Mouse (Mus musculus) heart, embryonic 12.5 days (tissue): Measurements from ENCODE around the gene Kcnk1. TPM values are rescaled to one million over a fixed set of nuclear protein-coding genes. Genes with fewer than 3 reads are reported as not detected.

Source experiments
- ATAC-seq: fragments of 200-750 bp; cut with Nextera tagmentation; 2 replicates; pipeline ENCODE4 v1.8.0; 2017; ENCODE audit warnings: moderate TSS enrichment, moderate library complexity; ENCODE audit not compliant: insufficient number of reproducible peaks, low FRiP score
- H3K27ac ChIP-seq: fragments of 300-500 bp; sonication (generic); 2 replicates; pipeline ENCODE4 v1.5.1; 2016; ENCODE audit warnings: mild to moderate bottlenecking, moderate library complexity; ENCODE audit not compliant: poor library complexity, severe bottlenecking
- H3K27me3 ChIP-seq: fragments of 300-500 bp; sonication (generic); replicated peaks from 2 replicates; pipeline ENCODE4 v1.6.1; 2016; ENCODE audit warnings: mild to moderate bottlenecking, moderate library complexity
- H3K36me3 ChIP-seq: fragments of 300-500 bp; sonication (generic); 2 replicates; pipeline ENCODE4 v1.6.1; 2016; ENCODE audit warnings: mild to moderate bottlenecking, moderate library complexity
- H3K4me1 ChIP-seq: fragments of 300-500 bp; sonication (generic); replicated peaks from 2 replicates; pipeline ENCODE4 v1.6.1; 2016; ENCODE audit warnings: mild to moderate bottlenecking
- H3K4me2 ChIP-seq: fragments of 300-500 bp; sonication (generic); 2 replicates; pipeline ENCODE4 v1.6.1; 2016; ENCODE audit warnings: mild to moderate bottlenecking, moderate library complexity
- H3K4me3 ChIP-seq: fragments of 300-500 bp; sonication (generic); 2 replicates; pipeline ENCODE4 v1.5.1; 2016; ENCODE audit warnings: mild to moderate bottlenecking
- H3K9ac ChIP-seq: fragments of 300-500 bp; sonication (generic); 2 replicates; pipeline ENCODE4 v1.6.1; 2016; ENCODE audit warnings: mild to moderate bottlenecking, moderate library complexity
- H3K9me3 ChIP-seq: fragments of 300-500 bp; sonication (generic); replicated peaks from 2 replicates; pipeline ENCODE4 v1.6.1; 2016; ENCODE audit warnings: mild to moderate bottlenecking, moderate library complexity
- WGBS: fragments of 180-500 bp; shearing (Covaris S2); methylation state at CpG from one replicate; pipeline ENCODE4 v1.1.7; 2016; 5-methylcytosine and 5-hydroxymethylcytosine counted together
- polyA plus RNA-seq: library from polyadenylated mRNA; unstranded; fragments of >200 nt; fragmentation: Nextera tagmentation; extraction: Ambion mirVana; gene quantifications from 2 replicates; pipeline ENCODE4 v1.2.1, GENCODE M21; 2016

The Kcnk1 gene
- polyA plus RNA-seq, 1 experiment from 2014 or later, result 2.6 TPM

DNA sequence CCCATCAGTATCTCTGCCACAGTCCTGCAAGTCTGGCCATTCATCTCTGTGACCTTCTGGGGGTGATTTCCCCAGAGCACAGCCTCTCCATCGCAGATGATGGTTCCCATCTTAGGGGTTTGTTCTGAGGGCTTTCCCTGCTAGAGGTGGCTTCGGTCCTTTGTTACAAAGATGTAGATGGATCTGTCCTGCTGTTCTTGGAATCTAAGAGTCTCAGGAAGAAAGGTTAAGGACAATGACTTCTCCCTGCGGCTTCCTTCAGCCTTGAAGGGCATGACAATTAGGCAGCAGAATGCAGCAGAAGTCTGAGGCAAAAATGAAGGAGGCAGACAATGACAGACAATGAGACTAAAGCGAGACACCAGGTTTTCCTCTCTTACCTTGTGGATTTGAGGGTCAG, 63.9 kb downstream of the Kcnk1 start:
- Histone ChIP-seq H3K9ac (no peak overlapping the region), H3K4me1 (no peaks in the 10 kb centered on the region), H3K9me3 (no peaks in the 10 kb centered on the region), H3K27me3 (no peaks in the 10 kb centered on the region), H3K4me2 (no peak overlapping the region), H3K4me3 (no peak overlapping the region), H3K36me3 (no peaks in the 10 kb centered on the region), H3K27ac (no peak overlapping the region)
- WGBS, result 75% methylated on average over 4 of the region's 4 CpGs
- ATAC-seq, result no peak

DNA sequence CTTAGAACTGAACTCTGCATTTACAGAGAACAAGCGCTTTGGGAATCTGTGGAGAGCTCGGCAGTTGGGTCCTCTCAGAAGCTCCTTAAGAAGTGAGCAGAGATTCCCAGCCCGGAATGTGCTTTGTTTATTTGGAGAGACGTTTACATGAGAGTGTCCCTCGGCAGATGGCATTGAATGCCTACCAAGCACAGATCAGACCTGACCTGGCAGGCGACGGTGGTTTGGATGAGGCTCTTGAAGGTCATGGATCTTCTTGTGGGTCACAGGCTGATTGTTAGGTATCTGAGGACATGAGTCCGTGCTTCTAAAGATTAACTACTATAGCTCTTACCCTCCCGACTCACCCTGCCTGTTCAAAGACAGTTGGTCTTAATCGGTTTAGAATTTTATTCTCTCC, 67.9 kb downstream of the Kcnk1 start:
- no peak overlapping the region for H3K9ac ChIP-seq
- H3K9me3 ChIP-seq, result no peaks in the 10 kb centered on the region
- H3K36me3 ChIP-seq, result no peaks in the 10 kb centered on the region
- no peaks in the 10 kb centered on the region for H3K4me1 ChIP-seq
- H3K4me2 ChIP-seq, result no peak overlapping the region
- WGBS, result 69% methylated on average over 10 of the region's 10 CpGs
- no peak overlapping the region for H3K4me3 ChIP-seq
- H3K27me3 ChIP-seq, result no peaks in the 10 kb centered on the region
- no peak for ATAC-seq
- no peak overlapping the region for H3K27ac ChIP-seq

DNA sequence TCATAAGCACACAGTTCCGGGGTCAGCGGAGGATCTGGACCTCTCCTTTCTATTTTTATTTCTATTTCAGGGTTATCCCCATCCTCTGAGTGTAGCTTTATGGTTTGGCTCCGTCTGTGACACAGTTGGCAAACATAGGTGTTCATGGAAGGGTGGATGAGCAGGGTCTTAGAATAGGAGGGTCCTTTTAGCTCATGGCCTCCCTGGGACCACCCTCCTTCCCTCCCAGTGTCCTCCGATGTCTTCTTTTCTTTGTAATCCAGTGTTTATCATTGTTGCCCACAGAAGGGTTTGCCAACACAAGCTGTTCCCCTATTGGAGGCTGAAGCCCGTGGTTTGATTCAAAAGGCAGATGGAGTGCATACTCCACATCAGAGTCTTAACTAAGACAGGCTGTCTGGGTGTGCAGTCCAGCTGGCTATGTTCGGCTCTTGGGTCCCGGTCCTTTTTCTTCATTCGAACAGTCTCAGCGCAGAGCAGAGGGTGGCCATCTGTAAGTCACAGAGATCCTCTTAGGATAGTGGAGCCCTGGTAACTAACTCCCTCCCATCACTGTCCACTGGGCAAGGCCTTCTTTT, 69.0 kb downstream of the Kcnk1 start:
- Histone ChIP-seq H3K27ac (no peak overlapping the region), H3K4me1 (no peaks in the 10 kb centered on the region), H3K36me3 (no peaks in the 10 kb centered on the region), H3K4me2 (no peak overlapping the region), H3K9ac (no peak overlapping the region), H3K4me3 (no peak overlapping the region), H3K27me3 (no peaks in the 10 kb centered on the region), H3K9me3 (no peaks in the 10 kb centered on the region)
- 78% methylated on average over 9 of the region's 9 CpGs for WGBS
- ATAC-seq, result no peak

DNA sequence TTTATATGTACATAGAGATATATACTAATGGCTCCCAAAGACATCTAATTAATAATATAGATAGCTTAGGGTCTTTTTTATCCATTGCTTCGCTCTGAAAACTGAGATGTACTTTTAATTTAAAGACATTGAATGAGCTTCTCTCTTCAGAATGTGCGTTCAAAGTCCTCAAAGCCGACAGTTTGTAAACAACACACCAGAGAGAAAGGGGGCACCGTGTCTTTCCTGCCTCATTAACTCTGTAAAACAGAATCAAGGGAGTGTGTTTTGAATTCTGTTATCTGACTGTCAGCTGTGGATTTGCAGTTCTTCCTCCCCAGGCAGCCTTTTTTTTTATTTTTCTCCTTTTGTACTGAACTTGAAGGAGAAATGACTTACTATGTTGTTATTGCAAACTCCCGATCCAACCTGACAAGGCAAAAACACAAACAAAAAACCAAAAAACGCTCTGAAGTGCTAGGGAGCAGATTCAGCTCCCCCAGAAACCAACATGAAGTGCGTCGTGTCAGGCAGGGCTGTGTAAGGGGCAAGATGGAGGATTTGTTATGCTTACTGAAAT, 69.7 kb downstream of the Kcnk1 start:
- H3K4me2 ChIP-seq, result no peak overlapping the region
- no peak for ATAC-seq
- H3K9ac ChIP-seq, result no peak overlapping the region
- 62% methylated on average over 8 of the region's 8 CpGs for WGBS
- H3K4me3 ChIP-seq, result no peak overlapping the region
- H3K36me3 ChIP-seq, result no peaks in the 10 kb centered on the region
- H3K9me3 ChIP-seq, result no peaks in the 10 kb centered on the region
- H3K4me1 ChIP-seq, result no peaks in the 10 kb centered on the region
- H3K27me3 ChIP-seq, result no peaks in the 10 kb centered on the region
- H3K27ac ChIP-seq, result no peak overlapping the region

DNA sequence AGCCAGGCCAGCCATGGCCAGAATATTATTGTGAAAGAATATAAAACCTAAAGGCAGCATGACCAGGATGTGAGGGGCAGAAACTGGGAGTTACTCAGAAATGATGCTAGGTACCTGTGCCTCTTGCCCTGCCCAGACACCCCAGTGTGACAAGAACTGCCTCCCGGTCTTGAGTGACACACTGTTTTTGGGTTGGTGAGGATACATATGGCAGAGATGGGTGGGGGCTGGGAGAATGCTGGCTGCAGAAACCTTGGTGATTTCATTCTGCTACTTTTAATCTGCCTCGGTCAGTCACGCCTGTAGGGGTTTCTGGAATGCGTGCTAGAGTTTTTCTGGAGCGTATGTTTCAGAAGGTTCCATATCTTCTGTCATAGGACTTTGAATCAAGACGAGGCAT, 72.3 kb downstream of the Kcnk1 start:
- H3K36me3 ChIP-seq, result no peaks in the 10 kb centered on the region
- no peaks in the 10 kb centered on the region for H3K27me3 ChIP-seq
- H3K27ac ChIP-seq, result no peak overlapping the region
- ATAC-seq, result no peak
- H3K4me3 ChIP-seq, result no peak overlapping the region
- no peak overlapping the region for H3K4me2 ChIP-seq
- no peaks in the 10 kb centered on the region for H3K9me3 ChIP-seq
- 63% methylated on average over 6 of the region's 6 CpGs for WGBS
- no peak overlapping the region for H3K9ac ChIP-seq
- no peaks in the 10 kb centered on the region for H3K4me1 ChIP-seq

DNA sequence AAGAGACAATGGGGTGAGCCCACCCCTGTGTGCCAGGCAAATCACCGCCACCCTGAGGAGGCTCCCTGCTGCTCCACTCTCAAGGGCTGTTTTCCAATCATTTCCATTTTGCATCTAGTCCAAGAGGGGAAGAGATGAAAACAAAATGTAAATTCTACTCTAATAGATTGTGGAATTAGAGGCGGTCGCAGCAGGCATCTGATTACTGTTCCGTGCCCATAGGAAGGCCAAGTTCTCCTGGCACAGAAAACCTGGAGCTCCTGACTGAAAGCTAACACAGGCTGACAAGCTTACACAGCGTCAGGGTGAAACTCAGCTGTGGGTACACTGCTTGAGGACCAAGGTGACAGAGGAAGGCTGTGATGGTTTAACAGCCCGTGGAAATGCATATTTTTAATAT, 73.2 kb downstream of the Kcnk1 start:
- no peaks in the 10 kb centered on the region for H3K27me3 ChIP-seq
- no peak overlapping the region for H3K4me2 ChIP-seq
- no peak overlapping the region for H3K27ac ChIP-seq
- 83% methylated on average over 6 of the region's 6 CpGs for WGBS
- ATAC-seq, result no peak
- no peak overlapping the region for H3K9ac ChIP-seq
- no peaks in the 10 kb centered on the region for H3K4me1 ChIP-seq
- H3K9me3 ChIP-seq, result no peaks in the 10 kb centered on the region
- no peak overlapping the region for H3K4me3 ChIP-seq
- H3K36me3 ChIP-seq, result no peaks in the 10 kb centered on the region

DNA sequence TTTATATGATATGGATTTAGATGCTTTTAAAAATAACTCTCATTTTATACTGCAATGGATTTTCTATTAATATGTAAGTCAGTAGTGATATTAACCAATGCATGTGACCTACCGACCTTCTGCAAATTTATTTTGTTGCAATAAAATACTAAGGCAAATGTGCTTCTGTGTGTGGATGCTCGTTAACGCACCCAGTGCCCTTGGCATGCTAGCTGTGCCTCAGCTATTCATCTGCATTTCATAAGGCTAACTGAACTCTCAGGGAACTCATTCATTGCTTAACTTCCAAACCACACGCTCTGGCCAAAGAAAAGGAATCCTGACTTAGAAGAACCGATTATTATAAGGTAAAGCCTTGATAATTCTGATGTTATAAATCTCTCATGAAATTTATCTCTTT, 77.7 kb downstream of the Kcnk1 start:
- H3K4me1 ChIP-seq, result no peaks in the 10 kb centered on the region
- H3K27ac ChIP-seq, result no peak overlapping the region
- 72% methylated on average over 5 of the region's 5 CpGs for WGBS
- H3K27me3 ChIP-seq, result 0 out of 2 replicates have a peak, but pooled peaks cover 4% of the 10 kb centered on the region
- ATAC-seq, result no peak
- no peak overlapping the region for H3K4me2 ChIP-seq
- H3K9me3 ChIP-seq, result no peaks in the 10 kb centered on the region
- H3K36me3 ChIP-seq, result no peaks in the 10 kb centered on the region
- no peak overlapping the region for H3K4me3 ChIP-seq
- H3K9ac ChIP-seq, result no peak overlapping the region

DNA sequence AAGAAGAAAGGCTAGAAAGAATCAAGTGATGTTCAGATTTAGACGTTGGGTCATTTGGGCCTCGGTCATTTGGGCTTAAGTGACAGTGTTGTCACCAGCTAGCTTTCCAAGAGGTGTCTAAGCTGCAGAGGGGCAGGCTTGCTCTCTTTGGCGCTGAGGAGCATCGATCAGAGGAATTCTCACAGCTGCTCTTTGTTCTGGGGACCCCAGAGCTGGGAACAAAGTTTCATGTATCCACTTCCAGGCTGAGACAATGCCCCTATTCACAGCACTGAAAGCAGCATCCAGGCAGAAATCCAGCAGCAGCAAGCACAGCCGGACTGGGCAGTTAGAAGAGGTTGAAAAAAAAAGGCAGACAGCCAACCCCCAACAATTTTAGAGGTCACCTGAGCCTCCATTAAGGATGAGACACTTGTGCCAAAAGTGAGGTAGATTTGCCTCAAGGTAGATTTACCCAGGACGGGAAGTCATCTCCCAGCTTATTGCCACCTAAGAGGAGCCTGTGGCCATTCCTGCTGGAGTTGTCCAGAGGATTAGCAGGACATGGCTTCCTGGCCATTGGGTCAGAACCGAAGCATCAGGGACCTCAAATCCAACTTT, 78.3 kb downstream of the Kcnk1 start:
- H3K27me3 ChIP-seq, result 0 out of 2 replicates have a peak, but pooled peaks cover 4% of the 10 kb centered on the region
- H3K4me3 ChIP-seq, result no peak overlapping the region
- H3K36me3 ChIP-seq, result no peaks in the 10 kb centered on the region
- H3K4me2 ChIP-seq, result no peak overlapping the region
- no peaks in the 10 kb centered on the region for H3K4me1 ChIP-seq
- no peak for ATAC-seq
- WGBS, result 60% methylated on average over 7 of the region's 7 CpGs
- H3K27ac ChIP-seq, result no peak overlapping the region
- no peak overlapping the region for H3K9ac ChIP-seq
- no peaks in the 10 kb centered on the region for H3K9me3 ChIP-seq

DNA sequence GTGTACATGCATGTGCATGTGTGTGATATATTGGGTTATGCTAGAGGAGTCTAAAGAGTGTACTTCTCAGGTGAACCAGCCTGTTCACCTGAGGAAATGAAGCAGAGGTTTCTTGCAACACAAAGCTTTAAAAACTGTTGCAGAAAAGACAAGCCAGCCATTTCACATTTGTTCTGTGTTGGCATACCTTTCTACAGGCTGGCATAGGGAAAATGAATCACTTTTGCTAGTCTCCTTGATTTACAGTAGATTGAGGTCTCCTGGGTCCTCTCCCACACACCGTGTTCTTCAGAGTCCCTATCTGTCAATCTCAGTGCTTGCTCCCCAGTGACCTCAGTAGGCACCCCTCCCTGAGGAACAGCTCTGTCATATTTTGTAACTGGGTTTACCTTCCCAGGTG, 79.1 kb downstream of the Kcnk1 start:
- H3K9me3 ChIP-seq, result no peaks in the 10 kb centered on the region
- ATAC-seq, result no peak
- H3K27me3 ChIP-seq, result 0 out of 2 replicates have a peak, but pooled peaks cover 4% of the 10 kb centered on the region
- H3K4me2 ChIP-seq, result no peak overlapping the region
- no peaks in the 10 kb centered on the region for H3K36me3 ChIP-seq
- H3K4me3 ChIP-seq, result no peak overlapping the region
- 71% methylated on average over 1 of the region's 1 CpGs for WGBS
- no peaks in the 10 kb centered on the region for H3K4me1 ChIP-seq
- no peak overlapping the region for H3K9ac ChIP-seq
- H3K27ac ChIP-seq, result no peak overlapping the region

DNA sequence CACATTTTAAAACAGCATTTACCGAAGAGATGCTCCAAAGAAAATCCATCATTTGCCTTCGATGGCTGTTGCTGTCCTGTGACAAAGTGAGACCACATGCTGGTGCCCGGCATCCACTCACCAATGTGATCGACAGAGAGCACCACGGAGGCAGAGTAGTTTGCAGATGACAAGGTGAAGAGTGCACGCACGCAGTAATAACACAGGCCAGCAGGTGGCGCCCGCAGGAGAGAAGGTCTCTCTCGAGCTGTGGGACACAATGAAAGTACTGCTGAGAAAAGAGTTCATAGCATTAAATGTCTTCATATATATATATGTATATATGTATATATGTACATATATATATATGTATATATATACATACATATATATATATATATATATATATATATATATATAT, 80.4 kb downstream of the Kcnk1 start:
- WGBS, result 14% methylated on average over 10 of the region's 10 CpGs

More for the DNA sequence above, 80.4 kb downstream of the Kcnk1 start:
- no peak for ATAC-seq
- H3K36me3 ChIP-seq, result no peaks in the 10 kb centered on the region
- H3K9me3 ChIP-seq, result no peaks in the 10 kb centered on the region
- no peak overlapping the region for H3K9ac ChIP-seq
- H3K4me1 ChIP-seq, result no peaks in the 10 kb centered on the region
- no peak overlapping the region for H3K4me2 ChIP-seq
- H3K4me3 ChIP-seq, result no peak overlapping the region
- 0 out of 2 replicates have a peak, but pooled peaks cover 4% of the 10 kb centered on the region for H3K27me3 ChIP-seq
- no peak overlapping the region for H3K27ac ChIP-seq
